Mouse (Mus musculus) forebrain, postnatal 0 days (tissue): ENCODE results near the gene Man1a2. TPM values are rescaled to one million over a fixed set of nuclear protein-coding genes. Genes with fewer than 3 reads are reported as not detected.

Experiments used
- ATAC-seq: fragments of 200-750 bp; cut with Nextera tagmentation; 2 replicates; pipeline ENCODE4 v1.8.0; 2017; ENCODE audit warnings: mild to moderate bottlenecking, moderate library complexity
- DNase-seq: peaks from one replicate; pipeline ENCODE4 v3.0.0-alpha.2; 2015
- H3K27ac ChIP-seq: fragments of 300-500 bp; sonication (generic); 2 replicates; pipeline ENCODE4 v1.5.1; 2014; ENCODE audit warnings: low read depth, mild to moderate bottlenecking, antibody characterized with exemption, low read length, moderate library complexity, mixed read lengths
- H3K27me3 ChIP-seq: fragments of 300-500 bp; sonication (generic); 2 replicates; pipeline ENCODE4 v1.6.1; 2014; ENCODE audit warnings: mild to moderate bottlenecking, low read length, mixed read lengths; ENCODE audit not compliant: insufficient read depth
- H3K36me3 ChIP-seq: fragments of 300-500 bp; sonication (generic); 2 replicates; pipeline ENCODE4 v1.6.1; 2014; ENCODE audit warnings: mild to moderate bottlenecking, moderate library complexity; ENCODE audit not compliant: insufficient read depth
- H3K4me1 ChIP-seq: fragments of 300-500 bp; sonication (generic); 2 replicates; pipeline ENCODE4 v1.6.1; 2014; ENCODE audit warnings: antibody characterized with exemption; ENCODE audit not compliant: insufficient read depth
- H3K4me2 ChIP-seq: fragments of 300-500 bp; sonication (generic); 2 replicates; pipeline ENCODE4 v1.6.1; 2014; ENCODE audit warnings: low read depth, mild to moderate bottlenecking, moderate library complexity
- H3K4me3 ChIP-seq: fragments of 300-500 bp; sonication (generic); 2 replicates; pipeline ENCODE4 v1.5.1; 2014; ENCODE audit warnings: low read depth, low read length, mixed read lengths
- H3K9ac ChIP-seq: fragments of 300-500 bp; sonication (generic); 2 replicates; pipeline ENCODE4 v1.6.1; 2014; ENCODE audit warnings: mild to moderate bottlenecking
- H3K9me3 ChIP-seq: fragments of 300-500 bp; sonication (generic); 2 replicates; pipeline ENCODE4 v1.6.1; 2016; ENCODE audit warnings: low read length
- CTCF ChIP-seq: sonication (generic); IDR thresholded peaks from 2 replicates; pipeline ENCODE4 v1.5.1; 2016; ENCODE audit warnings: antibody characterized with exemption, control low read depth, low read depth
- WGBS: fragments of 180-500 bp; shearing (Covaris S2); extraction: QIAGEN DNeasy Blood & Tissue Kit; methylation state at CpG from one replicate; pipeline ENCODE4 v1.1.7; 2014; 5-methylcytosine and 5-hydroxymethylcytosine counted together
- polyA plus RNA-seq: library from polyadenylated mRNA; unstranded; fragments of >200 nt; fragmentation: Nextera tagmentation; extraction: Ambion mirVana; gene quantifications from 2 replicates; pipeline ENCODE4 v1.2.1, GENCODE M21; 2015
- total RNA-seq: library from RNA; depleted of rRNA; stranded (reverse); fragments of >200 nt; gene quantifications from 2 replicates; pipeline ENCODE4 v1.2.3, GENCODE M21; 2014

The Man1a2 gene
- total and polyA plus RNA-seq, 2 experiments from 2014 or later = 48.2 to 54.3 TPM

- Histone ChIP-seq H3K9me3 (no peaks in the 10 kb centered on the region), H3K4me2 (no peak overlapping the region), H3K27ac (no peak overlapping the region), H3K4me3 (no peak overlapping the region), H3K27me3 (no peaks in the 10 kb centered on the region), H3K4me1 (no peaks in the 10 kb centered on the region), H3K9ac (no peak overlapping the region), H3K36me3 (peaks cover 11% of the 10 kb centered on the region)
- DNase-seq (no peak), ATAC-seq (no peak)
- TF ChIP-seq CTCF = no peak
- WGBS = 98% methylated on average over 2 of the region's 2 CpGs
Observed at GRCm38 (mm10) chr3:100561561-100562175, 123.6 kb downstream of the Man1a2 start.

- no peak for TF ChIP-seq CTCF
- Histone ChIP-seq H3K27me3 (no peaks in the 10 kb centered on the region), H3K4me2 (no peak overlapping the region), H3K4me3 (no peak overlapping the region), H3K9me3 (no peaks in the 10 kb centered on the region), H3K4me1 (no peaks in the 10 kb centered on the region), H3K27ac (no peak overlapping the region), H3K36me3 (peaks cover 6% of the 10 kb centered on the region; the same call in 1 of the 2 replicates), H3K9ac (no peak overlapping the region)
- ATAC-seq (no peak), DNase-seq (no peak)
- 95% methylated on average over 7 of the region's 7 CpGs for WGBS
Observed at GRCm38 (mm10) chr3:100559431-100559830, 125.9 kb downstream of the Man1a2 start.

GRCm38 (mm10) chr3:100558211-100558708, 127.0 kb downstream of the Man1a2 start:
- no peak for TF ChIP-seq CTCF
- ATAC-seq (no peak), DNase-seq (no peak)
- no peak overlapping the region for H3K9ac ChIP-seq
- H3K4me1 ChIP-seq = no peaks in the 10 kb centered on the region
- no peak overlapping the region for H3K4me3 ChIP-seq
- no peak overlapping the region for H3K27ac ChIP-seq
- peaks cover 6% of the 10 kb centered on the region; the same call in 1 of the 2 replicates for H3K36me3 ChIP-seq
- no peaks in the 10 kb centered on the region for H3K27me3 ChIP-seq
- WGBS = 80% methylated on average over 4 of the region's 4 CpGs
- no peaks in the 10 kb centered on the region for H3K9me3 ChIP-seq
- no peak overlapping the region for H3K4me2 ChIP-seq

GRCm38 (mm10) chr3:100554843-100555242, 130.5 kb downstream of the Man1a2 start:
- no peaks in the 10 kb centered on the region for H3K9me3 ChIP-seq
- no peaks in the 10 kb centered on the region for H3K4me1 ChIP-seq
- peak; percentile 54 for TF ChIP-seq CTCF
- H3K4me2 ChIP-seq = no peak overlapping the region
- no peak overlapping the region for H3K4me3 ChIP-seq
- no peak overlapping the region for H3K27ac ChIP-seq
- H3K27me3 ChIP-seq = no peaks in the 10 kb centered on the region
- no peaks in the 10 kb centered on the region for H3K36me3 ChIP-seq
- ATAC-seq (no peak), DNase-seq (peak; percentile 37)
- H3K9ac ChIP-seq = no peak overlapping the region
- WGBS = 46% methylated on average over 5 of the region's 5 CpGs

- no peak for DNase-seq
- H3K9me3 ChIP-seq = no peaks in the 10 kb centered on the region
- no peak overlapping the region for H3K4me2 ChIP-seq
- WGBS = 93% methylated on average over 3 of the region's 3 CpGs
- H3K27ac ChIP-seq = no peak overlapping the region
- H3K9ac ChIP-seq = no peak overlapping the region
- ATAC-seq = no peak
- no peak overlapping the region for H3K4me3 ChIP-seq
- no peaks in the 10 kb centered on the region for H3K4me1 ChIP-seq
- no peaks in the 10 kb centered on the region for H3K27me3 ChIP-seq
- no peak for TF ChIP-seq CTCF
- H3K36me3 ChIP-seq = no peaks in the 10 kb centered on the region
Observed at GRCm38 (mm10) chr3:100552171-100552570, 133.1 kb downstream of the Man1a2 start.

GRCm38 (mm10) chr3:100547913-100548292, 137.4 kb downstream of the Man1a2 start:
- TF ChIP-seq CTCF = no peak
- no peaks in the 10 kb centered on the region for H3K9me3 ChIP-seq
- H3K36me3 ChIP-seq = no peaks in the 10 kb centered on the region
- no peak overlapping the region for H3K4me3 ChIP-seq
- no peak overlapping the region for H3K27ac ChIP-seq
- WGBS = 90% methylated on average over 3 of the region's 3 CpGs
- H3K27me3 ChIP-seq = no peaks in the 10 kb centered on the region
- H3K9ac ChIP-seq = no peak overlapping the region
- H3K4me2 ChIP-seq = no peak overlapping the region
- DNase-seq (no peak), ATAC-seq (no peak)
- H3K4me1 ChIP-seq = no peaks in the 10 kb centered on the region

GRCm38 (mm10) chr3:100547162-100547912, 138.0 kb downstream of the Man1a2 start:
- WGBS = 81% methylated on average over 10 of the region's 10 CpGs
- no peak for TF ChIP-seq CTCF
- ATAC-seq = no peak

More at GRCm38 (mm10) chr3:100547162-100547912, 138.0 kb downstream of the Man1a2 start:
- Histone ChIP-seq H3K9ac (no peak overlapping the region), H3K27me3 (no peaks in the 10 kb centered on the region), H3K4me2 (no peak overlapping the region), H3K4me1 (no peaks in the 10 kb centered on the region), H3K9me3 (no peaks in the 10 kb centered on the region), H3K4me3 (no peak overlapping the region), H3K27ac (no peak overlapping the region), H3K36me3 (no peaks in the 10 kb centered on the region)
- DNase-seq = no peak
